ENCODE assay signal across 15 mouse cellular contexts in genomic region chr6:52819353-52819752, GRCm38 (mm10).
"Had no signal": no experiment of that assay in that cellular context is flagged by ENCODE, and none has a peak within 500 bp of the region (broad histone marks: within the 10 kb centered on the region; RNA-seq: fewer than 3 reads in every experiment).

No protein-coding gene starts in this region.

- DNase-seq: kidney, adult 9 months; kidney, postnatal 36 days; layer of hippocampus, adult 9-11 months; layer of hippocampus, postnatal 36 days; liver, embryonic 13.5 days; lung, adult 18-20 months; lung, postnatal 4 days had no signal

- H3K27ac ChIP-seq: kidney, postnatal 0 days; limb, embryonic 15.5 days; liver, embryonic 13.5 days; midbrain, embryonic 15.5 days; neural tube, embryonic 12.5 days; stomach, postnatal 0 days had no signal

- H3K9ac ChIP-seq: limb, embryonic 15.5 days; liver, embryonic 13.5 days; midbrain, embryonic 15.5 days; neural tube, embryonic 12.5 days had no signal

- H3K27me3 ChIP-seq: limb, embryonic 15.5 days; liver, embryonic 13.5 days; midbrain, embryonic 15.5 days; neural tube, embryonic 12.5 days had no signal

- H3K4me2 ChIP-seq: limb, embryonic 15.5 days; liver, embryonic 13.5 days; midbrain, embryonic 11.5 days; midbrain, embryonic 15.5 days; neural tube, embryonic 12.5 days had no signal

- H3K36me3 ChIP-seq: limb, embryonic 15.5 days; liver, embryonic 13.5 days; midbrain, embryonic 15.5 days; neural tube, embryonic 12.5 days had no signal

- H3K4me3 ChIP-seq: limb, embryonic 15.5 days; liver, embryonic 13.5 days; megakaryocyte, embryonic 14.5 days; midbrain, embryonic 15.5 days; neural tube, embryonic 12.5 days had no signal

- H3K9me3 ChIP-seq: limb, embryonic 15.5 days; liver, embryonic 13.5 days; megakaryocyte, embryonic 14.5 days; midbrain, embryonic 15.5 days; neural tube, embryonic 12.5 days had no signal

- ATAC-seq: lung, postnatal 0 days; midbrain, embryonic 15.5 days had no signal

- H3K4me1 ChIP-seq: liver, embryonic 13.5 days had no signal
